Mouse (Mus musculus): Measurements from ENCODE around the gene Rps16. TPM values are rescaled to one million over a fixed set of nuclear protein-coding genes. Genes with fewer than 3 reads are reported as not detected.

Gene Rps16
- polyA plus RNA-seq (2014; fragmentation: Nextera tagmentation; extraction: Ambion mirVana): 731 and 789 TPM in 2 replicates

- Histone ChIP-seq H3K4me3 (ENCODE audit: control insufficient read depth in 1 of 2, insufficient read depth in 1 of 2, low read depth in 1 of 2, low read length in 2 of 2) (peak within 1 kb of the TSS; percentile 90 to 98), H3K27me3 (ENCODE audit: control insufficient read depth, insufficient read depth, low read length) (no peaks in the 10 kb centered on the region), H3K36me3 (ENCODE audit: control insufficient read depth, insufficient read depth, low read length) (peaks cover 37% of the 10 kb centered on the region), H3K4me2 (ENCODE audit: low read length) (peak within 1 kb of the TSS; percentile 96), H3K9me3 (ENCODE audit: control insufficient read depth, low read length) (no peaks in the 10 kb centered on the region), H3K9ac (ENCODE audit: low read length) (peak within 1 kb of the TSS; percentile 99), H3K27ac (replicated peaks in 1 of 2; ENCODE audit: control insufficient read depth in 1 of 2, insufficient read depth in 1 of 2, low read depth in 2 of 2, low read length in 2 of 2) (peak within 1 kb of the TSS; percentile 92 to 96), H3K4me1 (ENCODE audit: control insufficient read depth in 2 of 2, insufficient read depth in 2 of 2, low read length in 2 of 2) (peaks cover 11 to 18% of the 10 kb centered on the region in 2 experiments)
- ATAC-seq (ENCODE audit: insufficient number of reproducible peaks, insufficient read depth, low FRiP score, low read depth): peak; percentile 93
- whole genome bisulfite sequencing: under 1% methylated on average over 46 of the region's 50 CpGs
These were observed at the start of gene Rps16 for GRCm38 (mm10) chr7:28350155-28350883. TSS of gene Rps16 (plus strand) at chr7:28350652.

- no peak within 1 kb of the TSS for H3K27ac ChIP-seq (replicated peaks in 1 of 2; ENCODE audit: control insufficient read depth in 1 of 2, insufficient read depth in 1 of 2, low read depth in 2 of 2, low read length in 2 of 2)
- H3K36me3 ChIP-seq (ENCODE audit: control insufficient read depth, insufficient read depth, low read length): peaks cover 21% of the 10 kb centered on the region
- peak within 1 kb of the TSS; percentile 30 for H3K9ac ChIP-seq (ENCODE audit: low read length)
- no peaks in the 10 kb centered on the region for H3K9me3 ChIP-seq (ENCODE audit: control insufficient read depth, low read length)
- H3K27me3 ChIP-seq (ENCODE audit: control insufficient read depth, insufficient read depth, low read length): peaks cover 61% of the 10 kb centered on the region
- H3K4me2 ChIP-seq (ENCODE audit: low read length): peak within 1 kb of the TSS; percentile 71
- 1% methylated on average over 30 of the region's 30 CpGs for WGBS
- H3K4me1 ChIP-seq (ENCODE audit: control insufficient read depth in 2 of 2, insufficient read depth in 2 of 2, low read length in 2 of 2): peaks cover 0 to 9% of the 10 kb centered on the region in 2 experiments; a peak in 1 of 4 replicates
- ATAC-seq (ENCODE audit: insufficient number of reproducible peaks, insufficient read depth, low FRiP score, low read depth): no peak
- H3K4me3 ChIP-seq (ENCODE audit: control insufficient read depth in 1 of 2, insufficient read depth in 1 of 2, low read depth in 1 of 2, low read length in 2 of 2): peak within 1 kb of the TSS; percentile 32 to 38
These were observed 48.6 kb upstream of the Rps16 start, which contains the start of gene Dll3 for GRCm38 (mm10) chr7:28301616-28302433. TSS of gene Dll3 (minus strand) at chr7:28302238.

- H3K9me3 ChIP-seq (ENCODE audit: control insufficient read depth, low read length): no peaks in the 10 kb centered on the region
- peaks cover 57% of the 10 kb centered on the region for H3K36me3 ChIP-seq (ENCODE audit: control insufficient read depth, insufficient read depth, low read length)
- H3K4me3 ChIP-seq (ENCODE audit: control insufficient read depth in 1 of 2, insufficient read depth in 1 of 2, low read depth in 1 of 2, low read length in 2 of 2): no peak overlapping the region
- peaks cover 25% of the 10 kb centered on the region for H3K27me3 ChIP-seq (ENCODE audit: control insufficient read depth, insufficient read depth, low read length)
- peaks cover 0 to 12% of the 10 kb centered on the region in 2 experiments; a peak in 1 of 4 replicates for H3K4me1 ChIP-seq (ENCODE audit: control insufficient read depth in 2 of 2, insufficient read depth in 2 of 2, low read length in 2 of 2)
- no peak overlapping the region for H3K9ac ChIP-seq (ENCODE audit: low read length)
- H3K27ac ChIP-seq (replicated peaks in 1 of 2; ENCODE audit: control insufficient read depth in 1 of 2, insufficient read depth in 1 of 2, low read depth in 2 of 2, low read length in 2 of 2): no peak overlapping the region
- no peak overlapping the region for H3K4me2 ChIP-seq (ENCODE audit: low read length)
- 81% methylated on average over 10 of the region's 10 CpGs for whole genome bisulfite sequencing
- no peak for ATAC-seq (ENCODE audit: insufficient number of reproducible peaks, insufficient read depth, low FRiP score, low read depth)
These were observed 44.8 kb upstream of the Rps16 start for GRCm38 (mm10) chr7:28305641-28306040.

GRCm38 (mm10) chr7:28306216-28306615 is 44.2 kb upstream of the Rps16 start:
- Histone ChIP-seq H3K4me3 (ENCODE audit: control insufficient read depth in 1 of 2, insufficient read depth in 1 of 2, low read depth in 1 of 2, low read length in 2 of 2) (no peak overlapping the region), H3K4me2 (ENCODE audit: low read length) (no peak overlapping the region), H3K9me3 (ENCODE audit: control insufficient read depth, low read length) (no peaks in the 10 kb centered on the region), H3K36me3 (ENCODE audit: control insufficient read depth, insufficient read depth, low read length) (peaks cover 57% of the 10 kb centered on the region), H3K27ac (replicated peaks in 1 of 2; ENCODE audit: control insufficient read depth in 1 of 2, insufficient read depth in 1 of 2, low read depth in 2 of 2, low read length in 2 of 2) (no peak overlapping the region), H3K4me1 (ENCODE audit: control insufficient read depth in 2 of 2, insufficient read depth in 2 of 2, low read length in 2 of 2) (peaks cover 5 to 16% of the 10 kb centered on the region in 2 experiments; a peak in 1 of 4 replicates), H3K27me3 (ENCODE audit: control insufficient read depth, insufficient read depth, low read length) (peaks cover 21% of the 10 kb centered on the region), H3K9ac (ENCODE audit: low read length) (no peak overlapping the region)
- 83% methylated on average over 8 of the region's 8 CpGs for WGBS
- no peak for ATAC-seq (ENCODE audit: insufficient number of reproducible peaks, insufficient read depth, low FRiP score, low read depth)

GRCm38 (mm10) chr7:28309737-28310136 is 40.7 kb upstream of the Rps16 start:
- 67% methylated on average over 9 of the region's 9 CpGs for WGBS
- no peak for ATAC-seq (ENCODE audit: insufficient number of reproducible peaks, insufficient read depth, low FRiP score, low read depth)
- H3K36me3 ChIP-seq (ENCODE audit: control insufficient read depth, insufficient read depth, low read length): peaks cover 62% of the 10 kb centered on the region

GRCm38 (mm10) chr7:28311151-28311925 is 39.1 kb upstream of the Rps16 start:
- Histone ChIP-seq H3K4me2 (ENCODE audit: low read length) (peak overlapping the region; percentile 86), H3K27me3 (ENCODE audit: control insufficient read depth, insufficient read depth, low read length) (no peaks in the 10 kb centered on the region), H3K36me3 (ENCODE audit: control insufficient read depth, insufficient read depth, low read length) (peaks cover 62% of the 10 kb centered on the region), H3K9me3 (ENCODE audit: control insufficient read depth, low read length) (no peaks in the 10 kb centered on the region), H3K27ac (replicated peaks in 1 of 2; ENCODE audit: control insufficient read depth in 1 of 2, insufficient read depth in 1 of 2, low read depth in 2 of 2, low read length in 2 of 2) (peak overlapping the region in 1 of 2 experiments; percentile 52; a peak in 2 of 4 replicates), H3K9ac (ENCODE audit: low read length) (peak overlapping the region; percentile 86), H3K4me3 (ENCODE audit: control insufficient read depth in 1 of 2, insufficient read depth in 1 of 2, low read depth in 1 of 2, low read length in 2 of 2) (peak overlapping the region; percentile 57 to 64), H3K4me1 (ENCODE audit: control insufficient read depth in 2 of 2, insufficient read depth in 2 of 2, low read length in 2 of 2) (peaks cover 5 to 9% of the 10 kb centered on the region in 2 experiments; a peak in 1 of 4 replicates)
- 5% methylated on average over 35 of the region's 35 CpGs for WGBS
- ATAC-seq (ENCODE audit: insufficient number of reproducible peaks, insufficient read depth, low FRiP score, low read depth): peak; percentile 10; the same call in 1 of the 2 replicates

More at GRCm38 (mm10) chr7:28309737-28310136, 40.7 kb upstream of the Rps16 start:
- no peaks in the 10 kb centered on the region for H3K9me3 ChIP-seq (ENCODE audit: control insufficient read depth, low read length)
- no peak overlapping the region for H3K4me3 ChIP-seq (ENCODE audit: control insufficient read depth in 1 of 2, insufficient read depth in 1 of 2, low read depth in 1 of 2, low read length in 2 of 2)
- H3K27ac ChIP-seq (replicated peaks in 1 of 2; ENCODE audit: control insufficient read depth in 1 of 2, insufficient read depth in 1 of 2, low read depth in 2 of 2, low read length in 2 of 2): no peak overlapping the region
- H3K9ac ChIP-seq (ENCODE audit: low read length): no peak overlapping the region
- peaks cover 5 to 9% of the 10 kb centered on the region in 2 experiments; a peak in 1 of 4 replicates for H3K4me1 ChIP-seq (ENCODE audit: control insufficient read depth in 2 of 2, insufficient read depth in 2 of 2, low read length in 2 of 2)
- H3K4me2 ChIP-seq (ENCODE audit: low read length): no peak overlapping the region
- H3K27me3 ChIP-seq (ENCODE audit: control insufficient read depth, insufficient read depth, low read length): no peaks in the 10 kb centered on the region

All from heart, embryonic 14.5 days (tissue).